Mouse (Mus musculus): ENCODE measurements around the gene Hist1h3h. TPM values are rescaled to one million over a fixed set of nuclear protein-coding genes. Genes with fewer than 3 reads are reported as not detected.
A peak's percentile ranks its signal among the peaks of the same experiment; 100 is the strongest.
"Not testable (repeated sequence)": the region's sequence is repeated elsewhere in the genome, so short reads cannot be mapped to it uniquely, and the experiment has no call there.

Gene Hist1h3h
- total and polyA plus RNA-seq, 3 experiments = 5.5 to 9.1 TPM; not detected in 1

- Histone ChIP-seq H3K27ac (no peak overlapping the region), H3K9ac (ENCODE audit: low read depth, low read length) (no peak overlapping the region), H3K27me3 (ENCODE audit: control insufficient read depth, insufficient read depth, low read length) (no peaks in the 10 kb centered on the region), H3K4me3 (no peak overlapping the region), H3K79me2 (replicated peaks; ENCODE audit: control insufficient read depth, insufficient read depth, low read length) (no peaks in the 10 kb centered on the region), H3K4me1 (ENCODE audit: control insufficient read depth, insufficient read depth, low read length) (no peaks in the 10 kb centered on the region; the same call in none of the 2 replicates), H3K36me3 (ENCODE audit: control insufficient read depth, insufficient read depth, low read length) (peaks cover 2% of the 10 kb centered on the region; the same call in 1 of the 2 replicates)
- WGBS = 50% methylated on average over 3 of the region's 3 CpGs
- no peak for TF ChIP-seq CTCF (IDR thresholded peaks at IDR 0.05)
- TF ChIP-seq POLR2A (IDR thresholded peaks at IDR 0.05; ENCODE audit: insufficient read depth, low read depth, low read length) = no peak
- no peak for TF ChIP-seq EP300 (IDR thresholded peaks at IDR 0.05; ENCODE audit: insufficient read depth, low read depth, low read length)
- no peak for DNase-seq
- intact Hi-C loops (cut with DNase I) = loop anchor here (2.0 to 10.0 kb wide), 4 partner anchors 34 to 1982 kb away; partner anchors contain the start of genes Hist1h1c, Hist1h2ac, Hist1h2ag and Hist1h2an
These were observed 34.9 kb downstream of the Hist1h3h start for GRCm38 (mm10) chr13:21752356-21752755.

GRCm38 (mm10) chr13:21753051-21753523 is 35.6 kb downstream of the Hist1h3h start:
- intact Hi-C loops (cut with DNase I) = loop anchor here (2.0 to 10.0 kb wide), 4 partner anchors 34 to 1982 kb away; partner anchors contain the start of genes Hist1h1c, Hist1h2ac, Hist1h2ag and Hist1h2an
- TF ChIP-seq EP300 (IDR thresholded peaks at IDR 0.05; ENCODE audit: insufficient read depth, low read depth, low read length) = no peak
- TF ChIP-seq CTCF (IDR thresholded peaks at IDR 0.05) = no peak
- no peak for TF ChIP-seq POLR2A (IDR thresholded peaks at IDR 0.05; ENCODE audit: insufficient read depth, low read depth, low read length)
- Histone ChIP-seq H3K27ac (peak overlapping the region; percentile 56; the same call in 1 of the 2 replicates), H3K79me2 (replicated peaks; ENCODE audit: control insufficient read depth, insufficient read depth, low read length) (no peaks in the 10 kb centered on the region), H3K4me1 (ENCODE audit: control insufficient read depth, insufficient read depth, low read length) (no peaks in the 10 kb centered on the region; the same call in none of the 2 replicates), H3K36me3 (ENCODE audit: control insufficient read depth, insufficient read depth, low read length) (peaks cover 2% of the 10 kb centered on the region; the same call in 1 of the 2 replicates), H3K4me3 (peak overlapping the region; percentile 60), H3K9ac (ENCODE audit: low read depth, low read length) (peak overlapping the region; percentile 77), H3K27me3 (ENCODE audit: control insufficient read depth, insufficient read depth, low read length) (no peaks in the 10 kb centered on the region)
- DNase-seq = no peak
- WGBS = 9% methylated on average over 10 of the region's 10 CpGs

DNA sequence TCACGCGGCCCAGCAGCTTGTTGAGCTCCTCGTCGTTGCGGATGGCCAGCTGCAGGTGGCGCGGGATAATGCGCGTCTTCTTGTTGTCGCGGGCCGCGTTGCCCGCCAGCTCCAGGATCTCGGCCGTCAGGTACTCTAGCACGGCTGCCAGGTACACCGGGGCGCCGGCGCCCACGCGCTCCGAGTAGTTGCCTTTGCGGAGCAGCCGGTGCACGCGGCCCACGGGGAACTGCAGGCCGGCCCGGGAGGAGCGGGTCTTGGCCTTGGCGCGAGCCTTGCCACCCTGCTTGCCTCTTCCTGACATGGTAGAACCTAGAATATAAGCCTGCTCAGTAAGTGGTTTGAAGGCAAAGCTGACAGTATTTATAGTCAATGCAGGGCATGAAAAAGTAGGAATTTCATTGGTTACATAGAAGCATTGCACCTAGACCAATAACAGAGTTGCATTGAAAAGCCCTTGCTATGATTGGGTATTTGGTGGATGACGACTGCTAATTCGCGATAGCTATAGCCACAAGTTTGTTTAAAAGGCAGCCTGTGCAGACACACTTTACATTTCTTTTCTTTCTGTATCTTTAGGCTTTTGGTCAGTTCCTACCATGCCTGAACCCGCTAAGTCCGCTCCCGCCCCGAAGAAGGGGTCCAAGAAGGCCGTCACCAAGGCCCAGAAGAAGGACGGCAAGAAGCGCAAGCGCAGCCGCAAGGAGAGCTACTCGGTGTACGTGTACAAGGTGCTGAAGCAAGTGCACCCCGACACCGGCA is 36.2 kb downstream of the Hist1h3h start, which contains the start of the genes Hist1h2ak and Hist1h2bn:
Gene Hist1h2ak (minus strand): TSS at position 304 of the 762 bp plus-strand sequence.
Gene Hist1h2bn (plus strand): TSS at position 600 of the 762 bp plus-strand sequence.
- peak; percentile 24; the same call in 1 of the 2 replicates for TF ChIP-seq CTCF (IDR thresholded peaks at IDR 0.05)
- peak; percentile 61; the same call in 1 of the 2 replicates for TF ChIP-seq POLR2A (IDR thresholded peaks at IDR 0.05; ENCODE audit: insufficient read depth, low read depth, low read length)
- intact Hi-C loops (cut with DNase I) = loop anchor here (2.0 to 10.0 kb wide), 4 partner anchors 33 to 1981 kb away; partner anchors contain the start of genes Hist1h1c, Hist1h2ac, Hist1h2ag and Hist1h2an
- peak within 1 kb of the TSS; percentile 59; the same call in 1 of the 2 replicates for H3K27ac ChIP-seq
- peak; percentile 62 to 68 for DNase-seq
- under 1% methylated on average over 48 of the region's 50 CpGs for WGBS
- H3K4me3 ChIP-seq = peak within 1 kb of the TSS; percentile 60
- H3K9ac ChIP-seq (ENCODE audit: low read depth, low read length) = peak within 1 kb of the TSS; percentile 77
- not testable (repeated sequence) for H3K27me3 ChIP-seq (ENCODE audit: control insufficient read depth, insufficient read depth, low read length); H3K36me3 ChIP-seq (ENCODE audit: control insufficient read depth, insufficient read depth, low read length); H3K79me2 ChIP-seq (replicated peaks; ENCODE audit: control insufficient read depth, insufficient read depth, low read length); H3K4me1 ChIP-seq (ENCODE audit: control insufficient read depth, insufficient read depth, low read length)

DNA sequence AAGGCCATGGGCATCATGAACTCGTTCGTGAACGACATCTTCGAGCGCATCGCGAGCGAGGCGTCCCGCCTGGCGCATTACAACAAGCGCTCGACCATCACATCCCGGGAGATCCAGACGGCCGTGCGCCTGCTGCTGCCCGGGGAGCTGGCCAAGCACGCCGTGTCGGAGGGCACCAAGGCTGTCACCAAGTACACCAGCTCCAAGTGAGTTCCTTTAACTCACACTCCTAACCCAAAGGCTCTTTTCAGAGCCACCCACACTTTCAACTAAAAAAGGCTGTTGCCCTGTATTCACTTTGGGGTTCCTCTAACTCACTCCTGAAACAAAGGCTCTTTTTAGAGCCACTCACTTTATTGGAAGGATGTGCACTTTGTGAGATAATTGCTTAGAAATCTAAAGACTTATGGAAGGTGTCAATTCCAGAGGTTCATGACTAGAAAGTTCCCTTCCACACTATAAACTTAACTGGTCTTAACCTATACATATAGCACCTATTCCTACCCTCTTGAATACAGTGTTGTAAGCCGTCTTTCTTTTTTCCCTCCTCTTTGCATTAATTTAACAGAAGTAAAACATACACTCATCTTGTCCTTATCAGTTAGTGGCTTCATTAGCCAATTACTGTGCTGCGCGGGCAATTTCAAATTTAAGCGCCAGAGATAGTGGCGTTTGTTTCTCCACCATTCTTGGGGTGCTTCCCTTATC is 37.0 kb downstream of the Hist1h3h start:
- Histone ChIP-seq H3K4me3 (peak overlapping the region; percentile 40), H3K9ac (ENCODE audit: low read depth, low read length) (peak overlapping the region; percentile 38; the same call in 1 of the 2 replicates)
- H3K27ac ChIP-seq; H3K27me3 ChIP-seq (ENCODE audit: control insufficient read depth, insufficient read depth, low read length); DNase-seq; H3K36me3 ChIP-seq (ENCODE audit: control insufficient read depth, insufficient read depth, low read length); H3K4me1 ChIP-seq (ENCODE audit: control insufficient read depth, insufficient read depth, low read length); H3K79me2 ChIP-seq (replicated peaks; ENCODE audit: control insufficient read depth, insufficient read depth, low read length): not testable (repeated sequence)
- intact Hi-C loops (cut with DNase I) = loop anchor here (10.0 kb wide), 3 partner anchors 290 to 1980 kb away; partner anchors contain the start of genes Hist1h1c, Hist1h2ac, Hist1h2ag and Hist1h2bc
- 4% methylated on average over 15 of the region's 26 CpGs for WGBS

- no peak overlapping the region for H3K9ac ChIP-seq (ENCODE audit: low read depth, low read length)
- no peak overlapping the region for H3K27ac ChIP-seq
- 79% methylated on average over 1 of the region's 1 CpGs for WGBS
- TF ChIP-seq POLR2A (IDR thresholded peaks at IDR 0.05; ENCODE audit: insufficient read depth, low read depth, low read length) (no peak), EP300 (IDR thresholded peaks at IDR 0.05; ENCODE audit: insufficient read depth, low read depth, low read length) (no peak), CTCF (IDR thresholded peaks at IDR 0.05) (no peak)
- no peaks in the 10 kb centered on the region for H3K79me2 ChIP-seq (replicated peaks; ENCODE audit: control insufficient read depth, insufficient read depth, low read length)
- H3K27me3 ChIP-seq (ENCODE audit: control insufficient read depth, insufficient read depth, low read length) = no peaks in the 10 kb centered on the region
- no peak for DNase-seq
- H3K4me3 ChIP-seq = no peak overlapping the region
- intact Hi-C loops (cut with DNase I) = loop anchor here (10.0 kb wide), 3 partner anchors 289 to 1979 kb away; partner anchors contain the start of genes Hist1h1c, Hist1h2ac, Hist1h2ag and Hist1h2bc
- no peaks in the 10 kb centered on the region for H3K36me3 ChIP-seq (ENCODE audit: control insufficient read depth, insufficient read depth, low read length)
- no peaks in the 10 kb centered on the region; the same call in 1 of the 2 replicates for H3K4me1 ChIP-seq (ENCODE audit: control insufficient read depth, insufficient read depth, low read length)
These were observed 38.2 kb downstream of the Hist1h3h start for GRCm38 (mm10) chr13:21755707-21756106.

Small RNA genes within 50 kb of the gene (microRNA-seq; reads per million reads assigned to microRNA genes)
- gene Gm44357 (0 reads per million in 2 experiments), gene Gm44367 (0 reads per million in 2 experiments), gene Gm44454 (0 reads per million in 2 experiments)

Other genes with a start within 250 kb of the Hist1h3h start
Only the 30 nearest of the 32 such genes appear.
- not detected for gene Gm10065, start 238.2 kb upstream of the Hist1h3h start, total RNA-seq (2021)
- not detected in 2 replicates for gene Gm10065, start 238.2 kb upstream of the Hist1h3h start, polyA plus RNA-seq (2012; rRNA removed)
- 10 to 100 TPM; 25.4 to 27.3 TPM for gene AK157302, start 222.4 kb upstream of the Hist1h3h start, total RNA-seq (2021)
- gene AK157302, start 222.4 kb upstream of the Hist1h3h start, polyA plus RNA-seq (2012; rRNA removed) = 0.82 and 2.0 TPM in 2 replicates
- 100 to 1,000 TPM; 241 to 252 TPM for gene Gm11273, start 216.2 kb upstream of the Hist1h3h start, total RNA-seq (2021)
- gene Gm11273, start 216.2 kb upstream of the Hist1h3h start, polyA plus RNA-seq (2012; rRNA removed) = 65.2 and 74.9 TPM in 2 replicates
- 10 to 100 TPM in 1 of 2 experiments, 1 to 10 TPM in 1; 9.1 to 12.3 TPM for gene Zkscan8, start 186.5 kb upstream of the Hist1h3h start, total RNA-seq (2021)
- gene Zkscan8, start 186.5 kb upstream of the Hist1h3h start, polyA plus RNA-seq (2012; rRNA removed) = 2.8 and 6.3 TPM in 2 replicates
- gene Olfr1366, start 174.9 kb upstream of the Hist1h3h start, total RNA-seq (2021) = not detected
- not detected in 2 replicates for gene Olfr1366, start 174.9 kb upstream of the Hist1h3h start, polyA plus RNA-seq (2012; rRNA removed)
- gene Olfr1535, start 157.8 kb upstream of the Hist1h3h start, total RNA-seq (2021) = not detected
- not detected in 2 replicates for gene Olfr1535, start 157.8 kb upstream of the Hist1h3h start, polyA plus RNA-seq (2012; rRNA removed)
- gene Olfr1364, start 135.9 kb upstream of the Hist1h3h start, total RNA-seq (2021) = not detected
- not detected in 2 replicates for gene Olfr1364, start 135.9 kb upstream of the Hist1h3h start, polyA plus RNA-seq (2012; rRNA removed)
- not detected for gene Olfr1362, start 103.6 kb upstream of the Hist1h3h start, total RNA-seq (2021)
- not detected in 2 replicates for gene Olfr1362, start 103.6 kb upstream of the Hist1h3h start, polyA plus RNA-seq (2012; rRNA removed)
- gene Olfr11, start 75.1 kb upstream of the Hist1h3h start, total RNA-seq (2021) = not detected
- not detected in 2 replicates for gene Olfr11, start 75.1 kb upstream of the Hist1h3h start, polyA plus RNA-seq (2012; rRNA removed)
- not detected for gene Olfr1361, start 54.3 kb upstream of the Hist1h3h start, total RNA-seq (2021)
- not detected in 2 replicates for gene Olfr1361, start 54.3 kb upstream of the Hist1h3h start, polyA plus RNA-seq (2012; rRNA removed)
- gene Olfr1360, start 40.3 kb upstream of the Hist1h3h start, total RNA-seq (2021) = not detected
- gene Olfr1360, start 40.3 kb upstream of the Hist1h3h start, polyA plus RNA-seq (2012; rRNA removed) = not detected in 2 replicates
- not detected for gene Olfr1359, start 19.5 kb upstream of the Hist1h3h start, total RNA-seq (2021)
- not detected in 2 replicates for gene Olfr1359, start 19.5 kb upstream of the Hist1h3h start, polyA plus RNA-seq (2012; rRNA removed)
- 10 to 100 TPM; 10.5 to 12.9 TPM for gene Hist1h2bl, start 1.5 kb upstream of the Hist1h3h start, total RNA-seq (2021)
- not detected in 2 replicates for gene Hist1h2bl, start 1.5 kb upstream of the Hist1h3h start, polyA plus RNA-seq (2012; rRNA removed)
- 1 to 10 TPM; 3.5 to 9.1 TPM for gene Hist1h2ai, start 1.2 kb upstream of the Hist1h3h start, total RNA-seq (2021)
- 1.6 TPM in 1 of 2 replicates, not detected in the other for gene Hist1h2ai, start 1.2 kb upstream of the Hist1h3h start, polyA plus RNA-seq (2012; rRNA removed)
- 1 to 10 TPM in 1 of 2 experiments, under 1 TPM in 1; 0.78 to 2.8 TPM for gene Hist1h2bm, start 4.4 kb downstream of the Hist1h3h start, total RNA-seq (2021)
- gene Hist1h2bm, start 4.4 kb downstream of the Hist1h3h start, polyA plus RNA-seq (2012; rRNA removed) = 0.27 TPM in 1 of 2 replicates, not detected in the other
- 1 to 10 TPM; 1.8 to 3.2 TPM for gene Hist1h4j, start 17.4 kb downstream of the Hist1h3h start, total RNA-seq (2021)
- 0.73 TPM in 1 of 2 replicates, not detected in the other for gene Hist1h4j, start 17.4 kb downstream of the Hist1h3h start, polyA plus RNA-seq (2012; rRNA removed)
- gene Hist1h4k, start 32.8 kb downstream of the Hist1h3h start, total RNA-seq (2021) = 10 to 100 TPM; 24.6 to 31.5 TPM
- gene Hist1h4k, start 32.8 kb downstream of the Hist1h3h start, polyA plus RNA-seq (2012; rRNA removed) = 4.9 TPM in 1 of 2 replicates, not detected in the other
- 1 to 10 TPM; 1.3 to 4.2 TPM for gene Hist1h2ak, start 36.2 kb downstream of the Hist1h3h start, total RNA-seq (2021)
- 0.62 TPM in 1 of 2 replicates, not detected in the other for gene Hist1h2ak, start 36.2 kb downstream of the Hist1h3h start, polyA plus RNA-seq (2012; rRNA removed)
- 1 to 10 TPM; 2.6 to 6.9 TPM for gene Hist1h2bn, start 36.5 kb downstream of the Hist1h3h start, total RNA-seq (2021)
- 1.6 and 1.9 TPM in 2 replicates for gene Hist1h2bn, start 36.5 kb downstream of the Hist1h3h start, polyA plus RNA-seq (2012; rRNA removed)
- gene Hist1h1b, start 63.0 kb downstream of the Hist1h3h start, total RNA-seq (2021) = 1 to 10 TPM; 2.3 to 2.5 TPM
- not detected in 2 replicates for gene Hist1h1b, start 63.0 kb downstream of the Hist1h3h start, polyA plus RNA-seq (2012; rRNA removed)
- 10 to 100 TPM in 1 of 2 experiments, 1 to 10 TPM in 1; 9.1 to 13.1 TPM for gene Hist1h3i, start 65.7 kb downstream of the Hist1h3h start, total RNA-seq (2021)
- 1.1 and 1.7 TPM in 2 replicates for gene Hist1h3i, start 65.7 kb downstream of the Hist1h3h start, polyA plus RNA-seq (2012; rRNA removed)
- not detected for gene Hist1h2an, start 69.6 kb downstream of the Hist1h3h start, total RNA-seq (2021)
- not detected in 2 replicates for gene Hist1h2an, start 69.6 kb downstream of the Hist1h3h start, polyA plus RNA-seq (2012; rRNA removed)
- gene Hist1h2bp, start 69.8 kb downstream of the Hist1h3h start, total RNA-seq (2021) = 1 to 10 TPM; 1.9 to 2.3 TPM
- gene Hist1h2bp, start 69.8 kb downstream of the Hist1h3h start, polyA plus RNA-seq (2012; rRNA removed) = not detected in 2 replicates
- 10 to 100 TPM; 24.4 to 26.4 TPM for gene Hist1h2bq, start 92.5 kb downstream of the Hist1h3h start, total RNA-seq (2021)
- gene Hist1h2bq, start 92.5 kb downstream of the Hist1h3h start, polyA plus RNA-seq (2012; rRNA removed) = 3.5 and 12.7 TPM in 2 replicates
- gene Hist1h2ao, start 92.8 kb downstream of the Hist1h3h start, total RNA-seq (2021) = 1 to 10 TPM in 1 of 2 experiments, not detected in 1; 7.1 TPM
- not detected in 2 replicates for gene Hist1h2ao, start 92.8 kb downstream of the Hist1h3h start, polyA plus RNA-seq (2012; rRNA removed)
- 10 to 100 TPM; 42.6 to 56.8 TPM for gene Hist1h4m, start 94.1 kb downstream of the Hist1h3h start, total RNA-seq (2021)
- gene Hist1h4m, start 94.1 kb downstream of the Hist1h3h start, polyA plus RNA-seq (2012; rRNA removed) = 1.6 TPM in 1 of 2 replicates, not detected in the other
- gene Hist1h4n, start 114.5 kb downstream of the Hist1h3h start, total RNA-seq (2021) = 1 to 10 TPM; 3.7 to 4.9 TPM
- 1.7 and 4.4 TPM in 2 replicates for gene Hist1h4n, start 114.5 kb downstream of the Hist1h3h start, polyA plus RNA-seq (2012; rRNA removed)
- 1 to 10 TPM; 2.8 to 9.6 TPM for gene Hist1h2ap, start 115.8 kb downstream of the Hist1h3h start, total RNA-seq (2021)
- 1.1 and 3.4 TPM in 2 replicates for gene Hist1h2ap, start 115.8 kb downstream of the Hist1h3h start, polyA plus RNA-seq (2012; rRNA removed)
- gene Hist1h2br, start 116.1 kb downstream of the Hist1h3h start, total RNA-seq (2021) = 10 to 100 TPM; 24.3 to 26.7 TPM
- 3.5 and 12.7 TPM in 2 replicates for gene Hist1h2br, start 116.1 kb downstream of the Hist1h3h start, polyA plus RNA-seq (2012; rRNA removed)
- gene Zfp184, start 227.4 kb downstream of the Hist1h3h start, total RNA-seq (2021) = under 1 TPM; 0.70 to 0.73 TPM
- 0.35 and 0.43 TPM in 2 replicates for gene Zfp184, start 227.4 kb downstream of the Hist1h3h start, polyA plus RNA-seq (2012; rRNA removed)